Mouse (Mus musculus): ENCODE data around the gene Corin. TPM values are rescaled to one million over a fixed set of nuclear protein-coding genes. Genes with fewer than 3 reads are reported as not detected.

Gene Corin
- polyA plus RNA-seq, 1 experiment from 2014 or later = 3.1 TPM

GRCm38 (mm10) chr5:72493906-72494305 is 10.4 kb downstream of the Corin start:
- no peak overlapping the region for H3K4me3 ChIP-seq (ENCODE audit: low read depth, low read length)
- DNase-seq (ENCODE audit: low spot score) = no peak
- no peak for ATAC-seq (replicated peaks; ENCODE audit: low FRiP score)

GRCm38 (mm10) chr5:72491232-72491631 is 13.0 kb downstream of the Corin start:
- Histone ChIP-seq H3K4me2 (no peak overlapping the region), H3K27me3 (replicated peaks; ENCODE audit: control insufficient read depth, insufficient read depth, low read length) (no peaks in the 10 kb centered on the region), H3K9me3 (ENCODE audit: control insufficient read depth, low read length) (no peaks in the 10 kb centered on the region), H3K9ac (ENCODE audit: low read depth, low read length) (no peak overlapping the region), H3K4me3 (ENCODE audit: low read depth, low read length) (no peak overlapping the region), H3K36me3 (ENCODE audit: control insufficient read depth, insufficient read depth, low read length) (no peaks in the 10 kb centered on the region), H3K4me1 (replicated peaks; ENCODE audit: control insufficient read depth, insufficient read depth, low read length) (no peaks in the 10 kb centered on the region), H3K27ac (ENCODE audit: low read depth, low read length) (no peak overlapping the region)
- DNase-seq (ENCODE audit: low spot score) (no peak), ATAC-seq (replicated peaks; ENCODE audit: low FRiP score) (no peak)
- WGBS = 46% methylated on average over 2 of the region's 2 CpGs

More at GRCm38 (mm10) chr5:72493906-72494305, 10.4 kb downstream of the Corin start:
- Histone ChIP-seq H3K36me3 (ENCODE audit: control insufficient read depth, insufficient read depth, low read length) (no peaks in the 10 kb centered on the region), H3K9me3 (ENCODE audit: control insufficient read depth, low read length) (no peaks in the 10 kb centered on the region), H3K9ac (ENCODE audit: low read depth, low read length) (no peak overlapping the region), H3K4me1 (replicated peaks; ENCODE audit: control insufficient read depth, insufficient read depth, low read length) (no peaks in the 10 kb centered on the region), H3K27me3 (replicated peaks; ENCODE audit: control insufficient read depth, insufficient read depth, low read length) (no peaks in the 10 kb centered on the region), H3K27ac (ENCODE audit: low read depth, low read length) (no peak overlapping the region), H3K4me2 (no peak overlapping the region)
- 70% methylated on average over 7 of the region's 7 CpGs for WGBS

- H3K9ac ChIP-seq (ENCODE audit: low read depth, low read length) = no peak overlapping the region
- no peaks in the 10 kb centered on the region for H3K36me3 ChIP-seq (ENCODE audit: control insufficient read depth, insufficient read depth, low read length)
- H3K27ac ChIP-seq (ENCODE audit: low read depth, low read length) = no peak overlapping the region
- DNase-seq (ENCODE audit: low spot score) = no peak
- H3K9me3 ChIP-seq (ENCODE audit: control insufficient read depth, low read length) = no peaks in the 10 kb centered on the region
- WGBS = 49% methylated on average over 7 of the region's 7 CpGs
- H3K27me3 ChIP-seq (replicated peaks; ENCODE audit: control insufficient read depth, insufficient read depth, low read length) = no peaks in the 10 kb centered on the region
- no peaks in the 10 kb centered on the region for H3K4me1 ChIP-seq (replicated peaks; ENCODE audit: control insufficient read depth, insufficient read depth, low read length)
- no peak overlapping the region for H3K4me3 ChIP-seq (ENCODE audit: low read depth, low read length)
- H3K4me2 ChIP-seq = no peak overlapping the region
- ATAC-seq (replicated peaks; ENCODE audit: low FRiP score) = no peak
Observed at GRCm38 (mm10) chr5:72480456-72480855, 23.8 kb downstream of the Corin start.

GRCm38 (mm10) chr5:72472317-72473009 is 31.8 kb downstream of the Corin start:
- H3K27me3 ChIP-seq (replicated peaks; ENCODE audit: control insufficient read depth, insufficient read depth, low read length) = no peaks in the 10 kb centered on the region
- 64% methylated on average over 12 of the region's 12 CpGs for WGBS
- H3K4me1 ChIP-seq (replicated peaks; ENCODE audit: control insufficient read depth, insufficient read depth, low read length) = no peaks in the 10 kb centered on the region
- no peaks in the 10 kb centered on the region for H3K9me3 ChIP-seq (ENCODE audit: control insufficient read depth, low read length)
- H3K36me3 ChIP-seq (ENCODE audit: control insufficient read depth, insufficient read depth, low read length) = no peaks in the 10 kb centered on the region
- no peak overlapping the region for H3K4me2 ChIP-seq
- no peak overlapping the region for H3K9ac ChIP-seq (ENCODE audit: low read depth, low read length)
- ATAC-seq (replicated peaks; ENCODE audit: low FRiP score) (no peak), DNase-seq (ENCODE audit: low spot score) (no peak)
- H3K27ac ChIP-seq (ENCODE audit: low read depth, low read length) = no peak overlapping the region
- no peak overlapping the region for H3K4me3 ChIP-seq (ENCODE audit: low read depth, low read length)

GRCm38 (mm10) chr5:72471746-72472145 is 32.5 kb downstream of the Corin start:
- no peaks in the 10 kb centered on the region for H3K9me3 ChIP-seq (ENCODE audit: control insufficient read depth, low read length)
- H3K27ac ChIP-seq (ENCODE audit: low read depth, low read length) = no peak overlapping the region
- 68% methylated on average over 7 of the region's 7 CpGs for WGBS
- H3K4me2 ChIP-seq = no peak overlapping the region
- ATAC-seq (replicated peaks; ENCODE audit: low FRiP score) = no peak
- no peaks in the 10 kb centered on the region for H3K27me3 ChIP-seq (replicated peaks; ENCODE audit: control insufficient read depth, insufficient read depth, low read length)
- H3K9ac ChIP-seq (ENCODE audit: low read depth, low read length) = no peak overlapping the region
- DNase-seq (ENCODE audit: low spot score) = no peak
- no peaks in the 10 kb centered on the region for H3K4me1 ChIP-seq (replicated peaks; ENCODE audit: control insufficient read depth, insufficient read depth, low read length)
- H3K4me3 ChIP-seq (ENCODE audit: low read depth, low read length) = no peak overlapping the region
- no peaks in the 10 kb centered on the region for H3K36me3 ChIP-seq (ENCODE audit: control insufficient read depth, insufficient read depth, low read length)

- H3K27me3 ChIP-seq (replicated peaks; ENCODE audit: control insufficient read depth, insufficient read depth, low read length) = no peaks in the 10 kb centered on the region
- H3K9me3 ChIP-seq (ENCODE audit: control insufficient read depth, low read length) = no peaks in the 10 kb centered on the region
- H3K27ac ChIP-seq (ENCODE audit: low read depth, low read length) = no peak overlapping the region
- H3K9ac ChIP-seq (ENCODE audit: low read depth, low read length) = no peak overlapping the region
- H3K4me1 ChIP-seq (replicated peaks; ENCODE audit: control insufficient read depth, insufficient read depth, low read length) = no peaks in the 10 kb centered on the region
- H3K4me3 ChIP-seq (ENCODE audit: low read depth, low read length) = no peak overlapping the region
- WGBS = 74% methylated on average over 3 of the region's 3 CpGs
- ATAC-seq (replicated peaks; ENCODE audit: low FRiP score) (no peak), DNase-seq (ENCODE audit: low spot score) (no peak)
- no peak overlapping the region for H3K4me2 ChIP-seq
- H3K36me3 ChIP-seq (ENCODE audit: control insufficient read depth, insufficient read depth, low read length) = no peaks in the 10 kb centered on the region
Observed at GRCm38 (mm10) chr5:72464932-72465331, 39.3 kb downstream of the Corin start.

- 72% methylated on average over 7 of the region's 7 CpGs for WGBS
Observed at GRCm38 (mm10) chr5:72459374-72460112, 44.7 kb downstream of the Corin start.

GRCm38 (mm10) chr5:72453690-72454089 is 50.6 kb downstream of the Corin start:
- Histone ChIP-seq H3K4me2 (no peak overlapping the region), H3K9me3 (ENCODE audit: control insufficient read depth, low read length) (no peaks in the 10 kb centered on the region), H3K4me3 (ENCODE audit: low read depth, low read length) (no peak overlapping the region), H3K36me3 (ENCODE audit: control insufficient read depth, insufficient read depth, low read length) (no peaks in the 10 kb centered on the region), H3K27me3 (replicated peaks; ENCODE audit: control insufficient read depth, insufficient read depth, low read length) (no peaks in the 10 kb centered on the region), H3K27ac (ENCODE audit: low read depth, low read length) (no peak overlapping the region), H3K4me1 (replicated peaks; ENCODE audit: control insufficient read depth, insufficient read depth, low read length) (no peaks in the 10 kb centered on the region), H3K9ac (ENCODE audit: low read depth, low read length) (no peak overlapping the region)
- ATAC-seq (replicated peaks; ENCODE audit: low FRiP score) (no peak), DNase-seq (ENCODE audit: low spot score) (no peak)
- 66% methylated on average over 2 of the region's 2 CpGs for WGBS

More at GRCm38 (mm10) chr5:72459374-72460112, 44.7 kb downstream of the Corin start:
- DNase-seq (ENCODE audit: low spot score) (no peak), ATAC-seq (replicated peaks; ENCODE audit: low FRiP score) (no peak)
- Histone ChIP-seq H3K4me1 (replicated peaks; ENCODE audit: control insufficient read depth, insufficient read depth, low read length) (no peaks in the 10 kb centered on the region), H3K4me2 (no peak overlapping the region), H3K9ac (ENCODE audit: low read depth, low read length) (no peak overlapping the region), H3K9me3 (ENCODE audit: control insufficient read depth, low read length) (no peaks in the 10 kb centered on the region), H3K27me3 (replicated peaks; ENCODE audit: control insufficient read depth, insufficient read depth, low read length) (no peaks in the 10 kb centered on the region), H3K36me3 (ENCODE audit: control insufficient read depth, insufficient read depth, low read length) (no peaks in the 10 kb centered on the region), H3K27ac (ENCODE audit: low read depth, low read length) (no peak overlapping the region), H3K4me3 (ENCODE audit: low read depth, low read length) (no peak overlapping the region)

- H3K27me3 ChIP-seq (replicated peaks; ENCODE audit: control insufficient read depth, insufficient read depth, low read length) = no peaks in the 10 kb centered on the region
- no peak for ATAC-seq (replicated peaks; ENCODE audit: low FRiP score)
- no peak overlapping the region for H3K27ac ChIP-seq (ENCODE audit: low read depth, low read length)
Observed at GRCm38 (mm10) chr5:72453176-72453575, 51.1 kb downstream of the Corin start.

More at GRCm38 (mm10) chr5:72453176-72453575, 51.1 kb downstream of the Corin start:
- Histone ChIP-seq H3K4me1 (replicated peaks; ENCODE audit: control insufficient read depth, insufficient read depth, low read length) (no peaks in the 10 kb centered on the region), H3K9ac (ENCODE audit: low read depth, low read length) (no peak overlapping the region), H3K4me3 (ENCODE audit: low read depth, low read length) (no peak overlapping the region), H3K4me2 (no peak overlapping the region), H3K36me3 (ENCODE audit: control insufficient read depth, insufficient read depth, low read length) (no peaks in the 10 kb centered on the region), H3K9me3 (ENCODE audit: control insufficient read depth, low read length) (no peaks in the 10 kb centered on the region)
- no peak for DNase-seq (ENCODE audit: low spot score)
- WGBS = 84% methylated on average over 11 of the region's 11 CpGs

All from liver, embryonic 11.5 days (tissue).